Mouse (Mus musculus): ENCODE data around the gene 6430548M08Rik.

Gene 6430548M08Rik

DNA sequence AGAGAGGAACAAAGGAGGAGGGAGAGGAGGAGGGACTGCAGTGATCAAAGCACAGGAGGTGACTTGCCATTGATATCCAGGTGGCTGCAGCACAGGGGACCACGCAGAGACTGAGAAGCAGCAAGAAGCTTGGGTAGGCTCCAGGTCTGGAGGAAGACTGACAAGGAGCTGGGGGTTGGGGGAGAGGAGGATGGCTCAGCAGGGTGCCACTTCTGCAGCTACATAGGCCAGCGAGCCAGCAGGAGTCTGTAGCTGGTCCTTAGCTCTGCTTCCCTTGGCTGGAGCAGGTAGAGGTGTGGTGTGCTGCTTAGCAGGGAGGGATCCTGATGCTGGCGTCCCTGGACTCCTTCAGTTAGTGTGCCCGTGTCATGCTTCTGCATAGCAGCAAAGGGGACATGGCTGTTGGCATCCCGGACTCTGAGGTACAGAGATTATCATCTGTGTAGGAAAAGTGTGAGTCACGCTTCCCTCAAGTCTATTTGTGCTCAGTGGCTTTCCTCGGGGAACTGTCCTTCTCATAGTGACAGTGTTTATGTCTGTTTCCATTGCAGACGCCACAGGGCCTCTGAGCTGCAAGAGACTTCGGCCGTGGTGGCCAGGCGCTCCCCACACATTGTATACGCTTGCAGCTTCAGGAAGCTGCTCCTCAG lies 30.8 kb downstream of the 6430548M08Rik start:
- peak; percentile 77 to 84 for DNase-seq

DNA sequence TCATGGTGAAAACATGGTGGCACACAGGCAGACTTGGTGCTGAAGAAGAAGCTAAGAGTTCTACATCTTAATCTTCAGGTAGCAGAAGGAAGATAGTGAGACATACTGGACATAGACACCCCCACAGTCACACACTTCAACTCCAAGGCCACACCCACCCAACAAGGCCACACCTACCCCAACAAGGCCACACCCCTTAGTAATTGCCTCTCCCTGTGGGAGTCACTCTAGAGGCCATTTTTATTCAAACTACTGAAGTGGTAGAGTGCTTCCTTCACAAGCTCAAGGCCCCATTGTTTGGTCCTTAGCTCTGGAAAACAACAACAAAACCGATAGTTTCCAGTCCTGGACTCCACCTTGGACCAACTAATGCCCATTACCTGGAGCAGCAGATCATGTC lies 32.1 kb downstream of the 6430548M08Rik start:
- no peak for DNase-seq

DNA sequence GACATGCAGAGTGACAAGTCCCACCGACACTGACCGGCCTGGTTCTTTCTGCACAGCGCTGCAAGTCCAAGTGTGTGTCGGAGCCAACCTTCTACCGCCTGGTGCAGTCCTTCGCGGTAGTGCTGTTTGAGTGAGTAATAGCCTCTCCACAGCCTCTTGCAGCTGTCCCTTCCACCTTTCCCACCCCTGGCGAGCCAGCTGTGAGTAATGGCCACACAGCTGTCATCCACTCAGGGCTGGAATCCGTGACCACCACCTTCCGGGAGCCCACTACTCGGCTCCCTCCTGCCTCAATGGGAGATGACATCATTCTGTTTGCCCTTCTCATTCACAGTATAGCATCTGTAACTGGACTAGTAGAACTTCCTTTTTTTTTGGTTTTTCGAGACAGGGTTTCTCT lies 36.1 kb downstream of the 6430548M08Rik start:
- DNase-seq = no peak

DNA sequence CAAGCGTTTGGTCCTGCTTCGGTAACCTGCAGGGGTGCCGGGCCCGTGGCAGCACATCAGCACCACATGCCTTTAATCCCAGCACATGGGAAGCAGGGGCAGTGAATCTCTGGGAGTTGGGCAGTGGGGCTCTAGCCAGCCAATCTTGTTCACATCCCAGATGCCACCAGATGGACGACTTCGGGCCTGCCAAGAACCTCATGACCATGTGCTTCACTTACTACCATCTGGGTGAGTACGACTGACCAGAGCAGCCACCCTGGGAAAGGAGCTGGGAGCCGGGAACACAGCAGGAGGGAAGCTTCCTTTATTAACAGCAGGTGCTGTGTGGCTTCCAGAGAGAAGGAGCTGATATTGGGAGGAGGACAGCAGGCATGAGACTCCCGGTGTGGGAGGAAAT lies 37.2 kb downstream of the 6430548M08Rik start:
- DNase-seq = no peak

- DNase-seq = peak; percentile 46 to 67
Observed at GRCm38 (mm10) chr8:120152636-120153035, 38.7 kb downstream of the 6430548M08Rik start.

DNA sequence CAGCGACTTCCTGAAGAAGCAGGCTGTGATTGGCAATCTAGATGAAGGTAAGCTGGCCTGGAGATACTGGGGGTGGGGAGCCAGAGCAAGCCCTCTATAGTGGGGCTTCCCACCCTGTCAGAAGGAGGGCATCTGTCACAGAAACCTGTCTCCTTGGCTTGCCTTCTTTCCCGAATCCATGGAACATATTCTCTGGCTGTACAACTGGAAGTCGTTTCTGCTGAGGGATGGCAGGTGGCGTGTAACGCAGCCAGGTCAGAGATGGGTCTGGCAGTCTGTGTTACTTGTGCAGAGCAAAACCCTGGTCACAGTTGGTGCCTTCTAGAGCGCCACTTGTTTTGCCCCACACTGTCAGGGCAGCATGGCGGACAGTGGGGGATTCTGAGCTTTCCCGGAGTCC lies 46.4 kb downstream of the 6430548M08Rik start:
- DNase-seq = no peak

- DNase-seq = no peak
Observed at GRCm38 (mm10) chr8:120161658-120162403, 47.9 kb downstream of the 6430548M08Rik start.

- no peak for DNase-seq
Observed at GRCm38 (mm10) chr8:120162404-120162752, 48.4 kb downstream of the 6430548M08Rik start.

DNA sequence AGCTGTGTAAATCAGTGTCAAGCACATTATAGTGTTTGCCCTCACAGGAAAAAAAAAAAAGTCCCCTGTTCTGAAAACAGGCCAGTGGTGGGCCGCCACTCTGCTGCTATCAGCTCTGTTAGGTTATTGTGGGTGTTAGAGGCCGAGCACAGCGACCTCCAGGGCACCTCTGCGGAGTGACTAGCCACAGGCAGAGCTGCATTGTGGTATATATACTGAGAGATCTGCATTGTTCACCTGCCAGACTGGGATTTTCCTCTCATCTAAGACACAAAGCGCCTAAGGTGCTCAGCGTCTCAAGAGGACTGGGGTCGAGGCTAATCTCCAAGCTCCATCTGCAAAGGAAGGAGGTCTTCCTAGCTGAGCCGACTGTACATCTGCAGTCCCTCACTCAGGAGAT lies 49.4 kb downstream of the 6430548M08Rik start:
- DNase-seq = no peak

- no peak for DNase-seq
Observed at GRCm38 (mm10) chr8:120164026-120164425, 50.1 kb downstream of the 6430548M08Rik start.

GRCm38 (mm10) chr8:120167136-120167535 lies 53.2 kb downstream of the 6430548M08Rik start:
- no peak for DNase-seq

GRCm38 (mm10) chr8:120167821-120168220 lies 53.9 kb downstream of the 6430548M08Rik start:
- DNase-seq = no peak

GRCm38 (mm10) chr8:120169119-120169518 lies 55.2 kb downstream of the 6430548M08Rik start:
- DNase-seq = no peak

DNA sequence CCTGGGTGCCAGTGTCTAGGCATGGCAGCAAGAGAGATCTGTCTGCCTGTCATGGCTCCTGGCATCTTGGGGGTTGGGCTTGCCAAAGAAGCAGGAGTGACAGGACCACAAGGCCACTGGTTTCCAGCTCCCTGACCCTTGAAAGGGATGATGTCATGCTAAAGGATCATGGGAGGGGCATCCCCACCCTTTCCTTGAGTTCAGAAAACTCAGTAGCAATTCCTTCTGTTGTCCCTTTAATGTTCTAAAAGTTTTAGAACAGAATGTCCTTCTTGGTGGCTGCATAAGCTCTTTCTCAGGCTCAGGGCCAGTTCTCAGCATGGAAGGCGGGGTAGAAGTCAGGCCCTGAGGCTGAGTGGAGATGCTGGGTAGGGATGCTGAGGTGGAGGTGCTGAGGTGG lies 59.2 kb downstream of the 6430548M08Rik start:
- DNase-seq = peak; percentile 24 to 51

GRCm38 (mm10) chr8:120174606-120175005 lies 60.7 kb downstream of the 6430548M08Rik start:
- no peak for DNase-seq

- no peak for DNase-seq
Observed at GRCm38 (mm10) chr8:120176605-120177004, 62.7 kb downstream of the 6430548M08Rik start.

GRCm38 (mm10) chr8:120177318-120178123 lies 63.6 kb downstream of the 6430548M08Rik start, which contains the start of gene Fam92b:
Gene Fam92b, minus strand, starts transcription at chr8:120177466.
- DNase-seq = peak; percentile 38 to 64

GRCm38 (mm10) chr8:120178124-120178514 lies 64.2 kb downstream of the 6430548M08Rik start:
- no peak for DNase-seq

DNA sequence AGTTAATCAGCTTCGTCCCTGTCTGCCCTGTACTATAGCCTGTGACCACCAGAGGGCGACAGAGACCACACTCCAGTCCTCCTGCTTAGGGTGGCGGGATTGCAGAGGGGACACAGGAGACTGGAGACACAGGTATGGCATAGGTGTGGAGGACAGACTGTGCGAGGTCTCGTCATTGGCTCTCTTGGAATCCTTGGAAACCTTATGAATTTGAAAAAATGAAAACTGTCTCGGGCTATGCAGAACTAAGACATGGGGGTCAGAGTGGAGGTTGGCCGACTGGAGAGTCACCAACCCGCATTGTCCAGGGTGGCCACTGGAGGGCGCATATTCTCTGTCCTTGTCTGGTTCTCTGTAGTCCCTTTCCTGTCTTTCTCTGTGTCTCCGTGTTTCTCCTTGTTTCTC lies 65.1 kb downstream of the 6430548M08Rik start:
- DNase-seq = peak; percentile 85 to 88

GRCm38 (mm10) chr8:120180445-120180970 lies 66.6 kb downstream of the 6430548M08Rik start:
- DNase-seq = no peak

GRCm38 (mm10) chr8:120181274-120181673 lies 67.3 kb downstream of the 6430548M08Rik start:
- no peak for DNase-seq

- DNase-seq = no peak
Observed at GRCm38 (mm10) chr8:120181861-120182414, 68.0 kb downstream of the 6430548M08Rik start.

DNA sequence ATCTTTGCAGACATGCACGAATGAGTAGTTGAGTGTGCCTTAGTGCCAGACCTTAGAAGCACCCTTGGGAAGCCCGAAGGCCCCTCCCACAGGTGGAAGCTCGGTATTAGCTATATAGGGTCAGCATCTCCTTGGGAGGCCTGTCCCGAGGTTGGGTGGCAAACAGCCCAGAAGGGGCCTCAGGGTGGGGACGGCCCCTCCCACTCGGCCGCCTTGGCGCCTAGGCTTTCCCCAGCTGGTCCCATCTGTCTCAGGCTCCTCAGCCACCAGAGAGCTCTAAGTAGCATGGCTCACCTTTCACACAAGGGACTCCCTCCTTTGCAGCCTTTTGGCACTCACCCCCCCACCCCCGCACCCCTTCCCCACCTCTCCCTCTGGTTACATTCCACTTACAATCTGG lies 70.4 kb downstream of the 6430548M08Rik start:
- no peak for DNase-seq
